Mouse (Mus musculus) limb, embryonic 14.5 days (tissue): Measurements from ENCODE around the gene Shisa8. TPM values are rescaled to one million over a fixed set of nuclear protein-coding genes. Genes with fewer than 3 reads are reported as not detected.

Source experiments
- ATAC-seq: fragments of 200-750 bp; cut with Nextera tagmentation; 2 replicates; pipeline ENCODE4 v1.8.0; 2017; ENCODE audit warnings: low read depth, moderate number of reproducible peaks, moderate TSS enrichment; ENCODE audit not compliant: low FRiP score
- DNase-seq: peaks from one replicate; pipeline ENCODE4 v3.0.0-alpha.2; 2015; ENCODE audit warnings: low spot score
- H3K27ac ChIP-seq: fragments of 300-500 bp; sonication (generic); replicated peaks from 2 replicates; pipeline ENCODE4 v1.5.1; 2014; ENCODE audit warnings: low read depth, mild to moderate bottlenecking, low read length, moderate library complexity, mixed read lengths
- H3K27me3 ChIP-seq: fragments of 300-500 bp; sonication (generic); 2 replicates; pipeline ENCODE4 v1.6.1; 2014; ENCODE audit warnings: low read length, mixed read lengths; ENCODE audit not compliant: control insufficient read depth, insufficient read depth
- H3K36me3 ChIP-seq: fragments of 300-500 bp; sonication (generic); 2 replicates; pipeline ENCODE4 v1.6.1; 2014; ENCODE audit warnings: mild to moderate bottlenecking, low read length, moderate library complexity, mixed read lengths; ENCODE audit not compliant: control insufficient read depth, insufficient read depth
- H3K4me1 ChIP-seq: fragments of 300-500 bp; sonication (generic); 2 replicates; pipeline ENCODE4 v1.6.1; 2014; ENCODE audit warnings: antibody characterized with exemption, low read length, mixed read lengths; ENCODE audit not compliant: control insufficient read depth, insufficient read depth
- H3K4me2 ChIP-seq: fragments of 300-500 bp; sonication (generic); replicated peaks from 2 replicates; pipeline ENCODE4 v1.6.1; 2014; ENCODE audit warnings: low read depth, mild to moderate bottlenecking, low read length, moderate library complexity; ENCODE audit not compliant: severe bottlenecking
- H3K4me3 ChIP-seq: fragments of 300-500 bp; sonication (generic); replicated peaks from 2 replicates; pipeline ENCODE4 v1.5.1; 2014; ENCODE audit warnings: low read length
- H3K9ac ChIP-seq: fragments of 300-500 bp; sonication (generic); 2 replicates; pipeline ENCODE4 v1.6.1; 2014; ENCODE audit warnings: mild to moderate bottlenecking, low read depth, low read length, moderate library complexity; ENCODE audit not compliant: severe bottlenecking
- H3K9me3 ChIP-seq: fragments of 300-500 bp; sonication (generic); 2 replicates; pipeline ENCODE4 v1.6.1; 2016; ENCODE audit warnings: low read length; ENCODE audit not compliant: control insufficient read depth
- POLR2A ChIP-seq: fragments of 200-500 bp; IDR thresholded peaks from 2 replicates; pipeline ENCODE4 v1.8.0; 2012; ENCODE audit warnings: inconsistent platforms, mild to moderate bottlenecking, moderate library complexity, borderline replicate concordance; ENCODE audit not compliant: insufficient read depth, insufficient read length; ENCODE audit errors: extremely low read depth
- WGBS: fragments of 180-500 bp; shearing (Covaris S2); extraction: QIAGEN DNeasy Blood & Tissue Kit; methylation state at CpG from one replicate; pipeline ENCODE4 v1.1.7; 2014; 5-methylcytosine and 5-hydroxymethylcytosine counted together
- polyA plus RNA-seq, 2 experiments: library from polyadenylated mRNA; depleted of rRNA in 1 of 2; stranded (reverse) in 1 of 2; unstranded in 1 of 2; fragments of >200 nt; fragmentation: Nextera tagmentation in 1 of 2; extraction: Ambion mirVana in 1 of 2; gene quantifications; 2 replicates each; pipeline versions ENCODE4 v1.2.1 to v1.2.3; 2012 to 2014

Gene Shisa8
- polyA plus RNA-seq, 2 experiments = 0.41 to 1.1 TPM

- no peak overlapping the region for H3K4me3 ChIP-seq
- H3K27ac ChIP-seq = no peak overlapping the region
- 45% methylated on average over 7 of the region's 7 CpGs for WGBS
- H3K9ac ChIP-seq = no peak overlapping the region
- no peak overlapping the region for H3K4me2 ChIP-seq
- no peak for TF ChIP-seq POLR2A
- H3K4me1 ChIP-seq = 0 out of 2 replicates have a peak, but pooled peaks cover 4% of the 10 kb centered on the region
- ATAC-seq (no peak), DNase-seq (no peak)
- H3K36me3 ChIP-seq = no peaks in the 10 kb centered on the region
- peaks cover 22% of the 10 kb centered on the region; the same call in 1 of the 2 replicates for H3K27me3 ChIP-seq
- H3K9me3 ChIP-seq = no peaks in the 10 kb centered on the region
Measured at GRCm38 (mm10) chr15:82223251-82223650, 10.6 kb upstream of the Shisa8 start.

- H3K9me3 ChIP-seq = no peaks in the 10 kb centered on the region
- H3K4me1 ChIP-seq = peaks cover 9% of the 10 kb centered on the region; the same call in 1 of the 2 replicates
- DNase-seq (no peak), ATAC-seq (no peak)
- H3K27ac ChIP-seq = no peak overlapping the region
- peaks cover 23% of the 10 kb centered on the region; the same call in 1 of the 2 replicates for H3K27me3 ChIP-seq
- TF ChIP-seq POLR2A = no peak
- 67% methylated on average over 14 of the region's 14 CpGs for WGBS
- H3K36me3 ChIP-seq = no peaks in the 10 kb centered on the region
- H3K4me3 ChIP-seq = no peak overlapping the region
- no peak overlapping the region for H3K9ac ChIP-seq
- no peak overlapping the region for H3K4me2 ChIP-seq
Measured at GRCm38 (mm10) chr15:82221104-82221860, 8.7 kb upstream of the Shisa8 start.

DNA sequence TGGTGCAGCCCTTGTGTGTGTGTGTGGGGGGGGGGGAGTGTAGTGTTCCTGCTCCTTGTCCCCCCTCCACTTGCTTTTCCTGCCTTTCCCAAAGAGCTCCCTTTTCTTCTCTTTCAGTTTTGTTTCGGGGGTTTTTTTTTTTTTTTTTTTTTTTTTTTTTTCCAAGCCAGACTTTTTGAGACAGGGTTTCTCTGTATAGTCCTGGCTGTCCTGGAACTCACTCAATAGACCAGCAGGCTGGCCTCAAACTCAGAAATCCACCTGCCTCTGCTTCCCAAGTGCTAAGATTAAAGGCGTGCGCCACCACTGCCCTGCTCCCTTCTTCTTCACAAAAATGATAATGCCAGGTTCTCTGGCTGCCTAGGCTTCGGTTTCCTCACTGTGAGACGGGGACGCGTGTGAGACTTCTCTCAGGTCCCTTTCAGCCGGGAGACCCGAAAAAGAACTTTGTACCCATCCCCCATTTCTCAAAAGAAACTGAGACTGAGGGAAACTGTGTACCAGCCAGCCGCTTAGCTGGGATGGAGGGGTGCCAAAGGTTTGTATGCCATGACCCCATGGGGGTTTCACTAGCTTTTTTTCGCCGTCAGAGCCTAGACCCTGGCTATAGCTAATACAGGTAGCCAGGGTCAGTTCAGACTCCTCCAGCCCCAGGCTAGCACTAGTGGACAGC lies 7.5 kb upstream of the Shisa8 start:
- Histone ChIP-seq H3K9me3 (no peaks in the 10 kb centered on the region), H3K36me3 (no peaks in the 10 kb centered on the region), H3K27me3 (peaks cover 32% of the 10 kb centered on the region), H3K9ac (no peak overlapping the region), H3K4me2 (no peak overlapping the region), H3K4me1 (peaks cover 12% of the 10 kb centered on the region; the same call in 1 of the 2 replicates), H3K4me3 (no peak overlapping the region), H3K27ac (no peak overlapping the region)
- ATAC-seq (no peak), DNase-seq (no peak)
- TF ChIP-seq POLR2A = no peak
- 66% methylated on average over 12 of the region's 12 CpGs for WGBS

DNA sequence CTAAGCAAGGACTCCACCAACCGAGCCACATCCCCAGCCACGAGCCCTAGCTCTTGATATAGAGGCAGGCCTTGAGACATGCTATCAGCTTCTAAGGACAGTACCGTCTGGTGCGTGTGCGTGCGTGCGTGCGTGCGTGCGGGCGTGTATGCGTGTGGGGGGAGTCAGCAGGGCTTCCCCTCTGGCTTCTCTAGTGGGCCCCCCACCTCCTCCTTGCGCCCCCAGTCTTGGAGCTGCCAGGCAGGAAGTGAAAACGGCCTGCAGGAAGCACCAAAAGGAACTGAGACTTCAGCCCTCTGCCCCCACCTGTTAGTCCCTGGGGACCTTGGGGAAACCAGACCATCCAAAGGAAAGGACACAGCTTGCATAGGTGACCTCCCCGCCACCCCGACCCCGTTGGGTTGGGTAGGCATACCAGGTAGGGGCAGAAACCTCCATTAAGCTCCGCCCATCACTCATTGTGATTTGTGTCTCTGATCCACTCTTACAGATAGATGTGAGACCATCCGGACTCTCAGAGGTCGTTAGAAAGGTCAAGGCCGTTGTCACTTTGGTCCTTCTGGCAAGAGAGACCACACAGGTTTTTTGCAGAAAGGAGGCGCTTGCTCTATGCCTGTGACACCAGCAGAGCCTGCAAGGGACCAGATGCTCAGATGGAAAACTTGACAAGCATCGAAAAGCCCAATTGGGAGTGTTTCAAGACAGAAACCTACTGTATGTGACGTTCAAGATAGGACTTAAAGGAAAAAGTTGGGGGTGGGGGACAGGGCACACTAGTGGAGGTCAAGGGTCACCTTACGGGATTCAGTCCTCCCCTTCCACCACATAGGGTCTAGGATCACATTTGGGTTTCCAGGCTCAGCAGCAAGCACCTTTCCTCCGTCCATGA lies 6.4 kb upstream of the Shisa8 start:
- WGBS = 72% methylated on average over 26 of the region's 26 CpGs
- ATAC-seq = no peak

DNA sequence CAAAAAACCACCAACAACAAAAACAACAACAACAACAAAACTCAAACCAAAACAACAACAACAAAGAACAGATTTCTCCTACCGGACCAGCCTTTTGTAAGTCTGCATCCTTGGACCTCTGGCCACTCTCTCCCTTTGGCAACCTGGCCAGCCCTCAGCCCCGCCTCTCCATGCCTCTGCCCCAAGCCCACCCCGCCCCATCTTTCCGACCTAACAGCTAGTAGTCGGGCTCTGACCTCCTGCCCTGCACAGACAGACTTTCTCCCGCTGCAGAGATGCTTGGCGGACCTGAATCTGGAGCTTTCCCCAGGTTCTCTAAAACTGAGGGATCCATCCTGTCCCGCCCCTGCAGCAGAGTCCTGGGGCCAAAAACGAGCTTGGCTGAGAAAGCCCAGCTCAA lies 5.4 kb upstream of the Shisa8 start:
- peaks cover 31% of the 10 kb centered on the region for H3K27me3 ChIP-seq

More for the DNA sequence above, 6.4 kb upstream of the Shisa8 start:
- no peak overlapping the region for H3K4me2 ChIP-seq
- H3K36me3 ChIP-seq = no peaks in the 10 kb centered on the region
- H3K4me3 ChIP-seq = no peak overlapping the region
- DNase-seq = no peak
- TF ChIP-seq POLR2A = no peak
- H3K9me3 ChIP-seq = no peaks in the 10 kb centered on the region
- H3K9ac ChIP-seq = no peak overlapping the region
- peaks cover 8% of the 10 kb centered on the region; the same call in 1 of the 2 replicates for H3K4me1 ChIP-seq
- no peak overlapping the region for H3K27ac ChIP-seq
- peaks cover 31% of the 10 kb centered on the region for H3K27me3 ChIP-seq

More for the DNA sequence above, 5.4 kb upstream of the Shisa8 start:
- DNase-seq = no peak
- H3K4me3 ChIP-seq = no peak overlapping the region
- H3K27ac ChIP-seq = no peak overlapping the region
- peaks cover 8% of the 10 kb centered on the region; the same call in 1 of the 2 replicates for H3K4me1 ChIP-seq
- no peak overlapping the region for H3K9ac ChIP-seq
- no peaks in the 10 kb centered on the region for H3K36me3 ChIP-seq
- no peak for ATAC-seq
- H3K4me2 ChIP-seq = no peak overlapping the region
- no peaks in the 10 kb centered on the region for H3K9me3 ChIP-seq
- no peak for TF ChIP-seq POLR2A
- 32% methylated on average over 9 of the region's 9 CpGs for WGBS
